8 mouse cellular contexts compared by ENCODE assay signal in the genomic region with DNA sequence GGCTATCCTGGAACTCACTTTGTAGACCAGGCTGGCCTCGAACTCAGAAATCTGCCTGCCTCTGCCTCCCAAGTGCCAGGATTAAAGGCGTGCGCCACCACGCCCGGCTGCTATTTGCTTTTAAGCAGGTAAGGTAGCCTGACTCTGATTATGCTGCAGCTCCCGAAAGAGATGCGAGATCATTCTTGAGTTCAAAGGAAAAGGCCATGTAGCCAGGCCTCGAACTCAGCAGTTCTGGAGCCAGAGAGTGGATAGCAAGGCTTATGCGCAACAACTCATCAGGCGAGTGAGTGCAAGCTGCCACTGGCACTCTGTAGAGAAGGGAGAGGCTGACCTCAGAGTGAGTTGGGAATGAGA. TPM values are rescaled to one million over a fixed set of nuclear protein-coding genes. Genes with fewer than 3 reads are reported as not detected.
A peak's percentile ranks its signal among the peaks of the same experiment; 100 is the strongest.
DNase-seq lines count a peak whose midpoint lies in the region; ATAC-seq lines count a peak whose summit lies in the region.

No protein-coding gene starts in this region.

- peak overlapping the region; percentile 47; the same call in 1 of the 2 replicates for H3K4me3 ChIP-seq in brown adipose tissue, adult 24 weeks (ENCODE audit: insufficient read depth, low read depth, low read length)
- peak overlapping the region; percentile 73 for H3K4me3 ChIP-seq in hindbrain, embryonic 14.5 days (replicated peaks; ENCODE audit: low read length)
- H3K4me3 ChIP-seq in midbrain, embryonic 15.5 days, result peak overlapping the region; percentile 60

- H3K27me3 ChIP-seq in hindbrain, embryonic 14.5 days (ENCODE audit: control insufficient read depth, insufficient read depth, low read length), result peaks cover 24% of the 10 kb centered on the region
- H3K27me3 ChIP-seq in midbrain, embryonic 15.5 days (replicated peaks), result peaks cover 3% of the 10 kb centered on the region

- H3K9ac ChIP-seq in hindbrain, embryonic 14.5 days, result peak overlapping the region; percentile 89
- H3K9ac ChIP-seq in midbrain, embryonic 15.5 days, result peak overlapping the region; percentile 82; the same call in 1 of the 2 replicates

- peaks cover 13% of the 10 kb centered on the region; the same call in 1 of the 2 replicates for H3K36me3 ChIP-seq in hindbrain, embryonic 14.5 days (replicated peaks; ENCODE audit: control insufficient read depth, insufficient read depth)
- no peaks in the 10 kb centered on the region for H3K36me3 ChIP-seq in midbrain, embryonic 15.5 days (replicated peaks)

- intact Hi-C loops in gastrocnemius, postnatal 14 days (cut with DNase I; ENCODE audit: low total_unique reads), result no loop called here

- ATAC-seq in hindbrain, embryonic 14.5 days (ENCODE audit: low FRiP score), result no peak
- peak; percentile 7; the same call in 1 of the 2 replicates for ATAC-seq in midbrain, embryonic 15.5 days (replicated peaks)

- peaks cover 15% of the 10 kb centered on the region for H3K4me1 ChIP-seq in brown adipose tissue, adult 24 weeks (ENCODE audit: control insufficient read depth, insufficient read depth, insufficient read length, low read length)
- H3K4me1 ChIP-seq in hindbrain, embryonic 14.5 days (replicated peaks; ENCODE audit: control insufficient read depth, insufficient read depth, low read length), result peaks cover 34% of the 10 kb centered on the region
- peaks cover 49% of the 10 kb centered on the region for H3K4me1 ChIP-seq in midbrain, embryonic 15.5 days

- peak overlapping the region; percentile 26; the same call in 1 of the 2 replicates for H3K27ac ChIP-seq in brown adipose tissue, adult 24 weeks (replicated peaks; ENCODE audit: low read depth, low read length)
- peak overlapping the region; percentile 97 for H3K27ac ChIP-seq in hindbrain, embryonic 14.5 days
- peak overlapping the region; percentile 96 for H3K27ac ChIP-seq in midbrain, embryonic 15.5 days

- DNase-seq in kidney, adult 9 months, result peak; percentile 45
- DNase-seq in kidney, postnatal 10 days, result no peak
- DNase-seq in hindbrain, embryonic 14.5 days (ENCODE audit: low spot score), result no peak
- no peak for DNase-seq in yolk sac, embryonic 10.5 days (ENCODE audit: low spot score)
- no peak for DNase-seq in gastrocnemius, postnatal 14 days
- no peak for DNase-seq in left cerebral cortex, adult 8-10 months (ENCODE audit: low spot score in 2 of 2)

- no peaks in the 10 kb centered on the region for H3K9me3 ChIP-seq in hindbrain, embryonic 14.5 days (ENCODE audit: control insufficient read depth, low read length)
- no peaks in the 10 kb centered on the region for H3K9me3 ChIP-seq in midbrain, embryonic 15.5 days

- H3K4me2 ChIP-seq in hindbrain, embryonic 14.5 days (replicated peaks), result peak overlapping the region; percentile 69
- peak overlapping the region; percentile 75 for H3K4me2 ChIP-seq in midbrain, embryonic 15.5 days

- WGBS in hindbrain, embryonic 14.5 days, result 88% methylated on average over 10 of the region's 10 CpGs
- 85% methylated on average over 10 of the region's 10 CpGs for WGBS in midbrain, embryonic 15.5 days

RNA-seq across cellular contexts. Expression of gene Ccdc12, which starts 0.7 kb away (rescaled TPM):
- polyA plus RNA-seq in brown adipose tissue, adult 24 weeks (2012; ENCODE audit: insufficient read depth, insufficient read length, missing spikeins), result 44.7 and 46.2 TPM in 2 replicates
- 84.6 and 97.6 TPM in 2 replicates for polyA plus RNA-seq in hindbrain, embryonic 14.5 days (2014; fragmentation: Nextera tagmentation; extraction: Ambion mirVana)
- 110 and 115 TPM in 2 replicates for polyA plus RNA-seq in midbrain, embryonic 15.5 days (2015; fragmentation: Nextera tagmentation; extraction: Ambion mirVana)
- total RNA-seq in gastrocnemius, postnatal 14 days (2021), result 10 to 100 TPM; 46.4 to 52.6 TPM
- total RNA-seq in left cerebral cortex, adult 8-10 months (2022), result 10 to 100 TPM; 69.7 to 73.5 (median 72.6) TPM

RNA-seq across cellular contexts. Expression of gene Nbeal2, which starts 1.7 kb away (rescaled TPM):
- 2.2 and 4.8 TPM in 2 replicates for polyA plus RNA-seq in brown adipose tissue, adult 24 weeks (2012; ENCODE audit: insufficient read depth, insufficient read length, missing spikeins)
- polyA plus RNA-seq in hindbrain, embryonic 14.5 days (2014; fragmentation: Nextera tagmentation; extraction: Ambion mirVana), result 2.2 and 4.0 TPM in 2 replicates
- polyA plus RNA-seq in midbrain, embryonic 15.5 days (2015; fragmentation: Nextera tagmentation; extraction: Ambion mirVana), result 5.5 and 6.4 TPM in 2 replicates
- total RNA-seq in gastrocnemius, postnatal 14 days (2021), result 1 to 10 TPM; 2.5 to 4.1 TPM
- 10 to 100 TPM; 11.9 to 14.6 (median 12.6) TPM for total RNA-seq in left cerebral cortex, adult 8-10 months (2022)

RNA-seq across cellular contexts. Expression of gene Nradd, which starts 31.4 kb away (rescaled TPM):
- 1.7 and 3.0 TPM in 2 replicates for polyA plus RNA-seq in brown adipose tissue, adult 24 weeks (2012; ENCODE audit: insufficient read depth, insufficient read length, missing spikeins)
- polyA plus RNA-seq in hindbrain, embryonic 14.5 days (2014; fragmentation: Nextera tagmentation; extraction: Ambion mirVana), result 16.4 and 16.8 TPM in 2 replicates
- 30.1 and 35.4 TPM in 2 replicates for polyA plus RNA-seq in midbrain, embryonic 15.5 days (2015; fragmentation: Nextera tagmentation; extraction: Ambion mirVana)
- 1 to 10 TPM; 1.2 to 2.5 TPM for total RNA-seq in gastrocnemius, postnatal 14 days (2021)
- 1 to 10 TPM; 1.4 to 2.9 (median 2.6) TPM for total RNA-seq in left cerebral cortex, adult 8-10 months (2022)

Comparison
In these comparisons a context has a peak if more than half of its experiments do, and no peak if none do; other contexts are left out.
1. H3K27ac ChIP-seq: peak in every context shown above with its lines; median percentile 97 in hindbrain, embryonic 14.5 days; 96 in midbrain, embryonic 15.5 days; 26 in brown adipose tissue, adult 24 weeks.